Mouse (Mus musculus) thymus, adult 2 months (tissue): Measurements from ENCODE around the gene Dnah17. TPM values are rescaled to one million over a fixed set of nuclear protein-coding genes. Genes with fewer than 3 reads are reported as not detected.

ENCODE experiments used
- DNase-seq: peaks from one replicate; pipeline ENCODE4 v3.0.0; 2021
- H3K27ac ChIP-seq: fragments of 200-500 bp; 2 replicates; pipeline ENCODE4 v1.5.1; 2012; ENCODE audit warnings: low read length, control low read depth; ENCODE audit not compliant: control insufficient read depth, insufficient read depth
- H3K27me3 ChIP-seq: fragments of 200-500 bp; 2 replicates; pipeline ENCODE4 v1.6.1; 2012; ENCODE audit warnings: mild to moderate bottlenecking, low read length, moderate library complexity, mixed read lengths; ENCODE audit not compliant: control insufficient read depth, insufficient read depth
- H3K36me3 ChIP-seq: fragments of 200-500 bp; 2 replicates; pipeline ENCODE4 v1.6.1; 2012; ENCODE audit warnings: mild to moderate bottlenecking, low read length, moderate library complexity; ENCODE audit not compliant: control insufficient read depth, insufficient read depth
- H3K4me1 ChIP-seq: fragments of 200-500 bp; replicated peaks from 2 replicates; pipeline ENCODE4 v1.6.1; 2012; ENCODE audit warnings: low read length; ENCODE audit not compliant: control insufficient read depth, insufficient read depth
- H3K4me3 ChIP-seq: fragments of 200-500 bp; 2 replicates; pipeline ENCODE4 v1.5.1; 2012; ENCODE audit warnings: mild to moderate bottlenecking, low read length, control low read depth, moderate library complexity; ENCODE audit not compliant: control insufficient read depth, insufficient read depth
- CTCF ChIP-seq: fragments of 200-500 bp; IDR thresholded peaks from 2 replicates; pipeline ENCODE4 v1.5.1; 2012; ENCODE audit warnings: mild to moderate bottlenecking, control low read depth, low read length, moderate library complexity, borderline replicate concordance; ENCODE audit not compliant: control insufficient read depth, poor library complexity, insufficient read depth; ENCODE audit errors: extremely low read depth
- POLR2A ChIP-seq: fragments of 200-500 bp; IDR thresholded peaks from 2 replicates; pipeline ENCODE4 v1.6.1; 2012; ENCODE audit warnings: mild to moderate bottlenecking, low read length, control low read depth, moderate library complexity; ENCODE audit not compliant: control insufficient read depth, poor library complexity, insufficient read depth; ENCODE audit errors: extremely low read depth
- WGBS: fragments of 180-500 bp; shearing (Covaris S2); methylation state at CpG from one replicate; pipeline ENCODE4 v1.1.7; 2018; 5-methylcytosine and 5-hydroxymethylcytosine counted together
- polyA plus RNA-seq: library from polyadenylated mRNA; depleted of rRNA; stranded (reverse); fragments of >200 nt; gene quantifications from 2 replicates; pipeline ENCODE4 v1.2.3, GENCODE M21; 2012

Gene Dnah17
- polyA plus RNA-seq, 1 experiment, result 2.3 TPM

DNA sequence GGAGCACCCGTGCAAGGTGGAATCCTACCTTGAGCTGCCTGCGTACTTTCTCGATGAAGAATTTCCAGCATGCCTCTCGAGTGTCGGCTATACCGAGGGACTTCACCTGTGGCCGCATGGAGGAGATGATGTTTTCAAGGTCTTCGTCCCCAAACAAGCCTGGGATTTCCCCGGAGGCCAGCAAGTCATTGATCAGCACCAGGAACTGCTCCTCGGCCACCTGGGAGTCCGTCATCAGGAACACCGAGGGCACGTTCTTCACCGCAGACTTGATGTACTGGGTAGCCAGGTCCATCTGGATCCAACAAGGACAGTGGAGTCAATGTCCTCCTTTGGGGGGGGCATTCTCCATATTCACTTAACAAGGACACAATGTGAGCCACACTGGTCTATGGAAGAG, 70.4 kb downstream of the Dnah17 start:
- H3K36me3 ChIP-seq, result no peaks in the 10 kb centered on the region
- H3K27ac ChIP-seq, result no peak overlapping the region
- no peaks in the 10 kb centered on the region for H3K4me1 ChIP-seq
- DNase-seq, result no peak
- no peak overlapping the region for H3K4me3 ChIP-seq
- TF ChIP-seq POLR2A (no peak), CTCF (no peak)
- H3K27me3 ChIP-seq, result no peaks in the 10 kb centered on the region
- WGBS, result 87% methylated on average over 14 of the region's 14 CpGs

DNA sequence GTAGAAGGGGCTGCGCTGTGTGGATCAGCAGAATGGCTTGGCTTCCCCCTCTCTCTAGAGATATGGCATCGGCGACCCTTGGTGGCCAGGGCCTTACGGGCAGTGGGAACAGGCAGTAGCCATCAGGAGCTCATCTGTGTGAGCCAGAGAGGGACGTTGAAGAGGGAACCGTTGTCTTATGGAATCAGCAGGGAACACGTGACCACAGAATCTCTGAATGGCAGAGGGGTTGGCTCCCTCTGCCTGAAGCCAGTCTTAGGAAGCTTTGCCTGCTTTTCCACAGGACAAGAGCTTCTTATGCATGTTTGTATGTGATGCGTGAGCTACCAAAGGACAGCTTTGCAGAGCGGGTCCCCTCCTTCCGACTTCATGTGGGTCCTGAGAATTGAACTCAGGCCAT, 71.6 kb downstream of the Dnah17 start:
- no peak for TF ChIP-seq POLR2A
- no peak for TF ChIP-seq CTCF
- H3K4me3 ChIP-seq, result no peak overlapping the region
- no peaks in the 10 kb centered on the region for H3K4me1 ChIP-seq
- no peak overlapping the region for H3K27ac ChIP-seq
- no peaks in the 10 kb centered on the region for H3K36me3 ChIP-seq
- WGBS, result 83% methylated on average over 10 of the region's 10 CpGs
- H3K27me3 ChIP-seq, result no peaks in the 10 kb centered on the region
- no peak for DNase-seq

DNA sequence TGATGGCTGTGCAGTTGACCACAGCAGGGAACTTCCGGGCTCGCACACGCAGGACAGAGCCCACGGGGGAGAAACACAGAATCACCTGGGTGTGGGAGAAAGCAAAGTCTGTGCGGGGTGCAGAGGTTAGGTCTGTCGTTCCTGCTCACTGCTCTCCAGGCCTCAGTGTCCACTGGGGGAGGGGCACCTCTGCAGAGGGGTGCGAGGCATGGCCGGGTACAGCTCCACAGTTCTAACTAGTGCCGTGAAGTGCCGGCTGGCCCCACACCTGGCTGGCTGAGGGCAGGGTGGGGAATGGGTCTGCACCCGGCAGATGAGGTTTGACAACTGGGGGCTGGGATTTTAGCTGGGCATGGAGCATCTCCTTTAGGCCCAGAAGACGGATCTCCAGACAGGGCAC, 72.1 kb downstream of the Dnah17 start:
- Histone ChIP-seq H3K36me3 (no peaks in the 10 kb centered on the region), H3K4me1 (no peaks in the 10 kb centered on the region), H3K4me3 (no peak overlapping the region), H3K27me3 (no peaks in the 10 kb centered on the region), H3K27ac (no peak overlapping the region)
- 80% methylated on average over 12 of the region's 12 CpGs for WGBS
- no peak for DNase-seq
- TF ChIP-seq CTCF (no peak), POLR2A (no peak)

DNA sequence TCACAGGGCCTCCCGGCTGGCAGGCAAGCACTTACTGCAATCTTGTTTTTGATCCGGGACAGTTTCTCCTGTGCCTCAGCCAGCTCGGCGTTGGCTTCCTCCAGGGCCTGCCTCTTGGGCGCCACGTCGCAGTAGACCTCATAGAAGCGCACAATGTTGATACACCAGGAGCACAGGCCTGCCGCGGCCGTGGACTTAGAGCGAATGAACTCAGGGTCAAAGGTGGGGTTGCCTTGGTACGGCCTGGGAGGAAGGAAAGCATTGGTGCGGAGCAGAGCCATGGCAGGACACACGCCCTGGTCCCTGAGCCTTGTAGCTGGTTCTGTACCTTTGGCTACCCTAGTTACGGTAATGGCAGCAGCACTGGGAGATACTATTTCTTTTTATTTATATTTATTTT, 80.3 kb downstream of the Dnah17 start:
- DNase-seq, result no peak
- H3K4me3 ChIP-seq, result no peak overlapping the region
- no peaks in the 10 kb centered on the region for H3K36me3 ChIP-seq
- 95% methylated on average over 16 of the region's 16 CpGs for WGBS
- no peaks in the 10 kb centered on the region for H3K4me1 ChIP-seq
- H3K27ac ChIP-seq, result no peak overlapping the region
- TF ChIP-seq POLR2A, result no peak
- TF ChIP-seq CTCF, result no peak
- no peaks in the 10 kb centered on the region for H3K27me3 ChIP-seq

DNA sequence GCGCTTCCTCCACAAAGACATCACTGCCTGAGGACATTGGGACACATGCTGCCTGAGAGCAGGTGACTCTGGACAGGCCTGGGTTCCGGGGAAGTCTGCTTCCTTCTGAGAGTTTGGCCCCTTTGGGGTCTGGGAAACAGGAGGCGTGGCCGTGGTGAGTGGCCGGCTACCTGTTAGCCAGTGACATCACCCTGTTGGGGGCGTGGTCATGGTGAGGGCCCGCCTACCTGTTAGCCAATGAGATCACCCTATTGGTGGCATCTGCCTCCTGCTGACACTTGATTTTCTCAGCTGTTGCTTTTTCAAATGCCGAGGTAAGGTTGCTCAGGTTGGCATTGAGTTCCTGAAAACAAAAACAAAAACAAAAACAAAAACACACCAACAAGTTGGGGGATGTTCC, 80.8 kb downstream of the Dnah17 start:
- Histone ChIP-seq H3K4me3 (no peak overlapping the region), H3K27me3 (no peaks in the 10 kb centered on the region), H3K36me3 (no peaks in the 10 kb centered on the region), H3K4me1 (no peaks in the 10 kb centered on the region), H3K27ac (no peak overlapping the region)
- DNase-seq, result no peak
- WGBS, result 75% methylated on average over 8 of the region's 8 CpGs
- no peak for TF ChIP-seq CTCF
- TF ChIP-seq POLR2A, result no peak

DNA sequence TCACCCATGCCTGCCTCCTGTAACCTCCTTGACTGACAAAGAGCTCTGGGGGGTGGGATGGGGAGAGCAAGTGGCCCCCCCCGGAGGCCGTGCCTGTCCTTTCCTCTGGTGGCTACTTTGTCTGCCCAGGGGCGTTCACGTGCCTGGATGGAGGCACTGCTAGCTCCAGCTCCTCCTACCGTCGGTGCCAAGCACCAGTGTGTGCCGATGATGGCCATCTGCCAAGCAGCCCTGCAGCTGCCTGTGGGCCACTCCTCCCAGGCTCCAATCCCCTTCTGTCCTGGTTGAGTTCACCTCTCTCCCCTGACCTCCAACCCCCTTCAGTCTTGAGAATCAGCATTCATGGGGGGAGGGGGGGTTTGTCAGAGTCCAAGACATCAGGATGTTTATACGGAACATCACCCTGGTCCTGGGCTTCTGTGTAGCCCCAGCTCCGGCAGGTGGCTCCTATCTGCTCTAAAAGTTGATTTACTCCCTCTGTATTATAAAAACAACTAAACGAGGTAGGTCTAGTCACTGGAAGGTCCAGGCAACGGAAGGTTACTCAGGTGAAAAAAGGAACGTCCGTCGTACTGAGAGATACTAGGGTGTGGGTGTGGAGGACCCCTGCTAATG, 87.0 kb downstream of the Dnah17 start:
- 74% methylated on average over 14 of the region's 14 CpGs for WGBS
- Histone ChIP-seq H3K4me3 (no peak overlapping the region), H3K27ac (no peak overlapping the region), H3K36me3 (no peaks in the 10 kb centered on the region), H3K27me3 (no peaks in the 10 kb centered on the region), H3K4me1 (no peaks in the 10 kb centered on the region)
- no peak for TF ChIP-seq CTCF
- no peak for TF ChIP-seq POLR2A
- DNase-seq, result no peak

DNA sequence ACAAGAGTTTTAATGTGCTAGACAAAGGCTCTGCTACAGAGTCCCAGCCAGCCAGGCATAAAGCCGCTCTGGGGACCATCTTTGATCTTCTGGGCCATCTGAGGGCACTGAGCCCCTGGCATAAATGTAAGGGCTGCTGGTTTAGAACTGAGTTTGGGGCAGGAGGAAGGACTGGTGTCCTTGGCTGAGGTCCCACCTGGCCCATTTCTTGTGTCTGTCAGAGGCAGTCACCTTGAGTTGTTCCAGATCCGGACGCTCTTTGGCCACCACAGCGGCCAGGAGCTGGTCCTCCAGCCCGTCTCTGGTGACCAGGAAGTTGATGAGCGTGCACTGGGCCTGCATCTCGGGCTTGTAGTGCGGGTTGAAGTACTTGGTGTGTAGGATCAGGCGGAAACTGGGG, 87.6 kb downstream of the Dnah17 start:
- WGBS, result 96% methylated on average over 9 of the region's 9 CpGs

More for the DNA sequence above, 87.6 kb downstream of the Dnah17 start:
- no peak overlapping the region for H3K27ac ChIP-seq
- H3K4me1 ChIP-seq, result no peaks in the 10 kb centered on the region
- DNase-seq, result no peak
- no peak overlapping the region for H3K4me3 ChIP-seq
- TF ChIP-seq CTCF (no peak), POLR2A (no peak)
- H3K27me3 ChIP-seq, result no peaks in the 10 kb centered on the region
- no peaks in the 10 kb centered on the region for H3K36me3 ChIP-seq
